Mouse (Mus musculus): ENCODE measurements around the gene Ppp4r2.

- TF ChIP-seq CTCF (IDR thresholded peaks at IDR 0.05; ENCODE audit: low read depth): no peak
- no peak for TF ChIP-seq EP300 (IDR thresholded peaks at IDR 0.05; ENCODE audit: low read depth)
Observed at GRCm38 (mm10) chr6:100910136-100910675, 76.8 kb downstream of the Ppp4r2 start.

Measured in heart, postnatal 0 days (tissue).